Mouse (Mus musculus): ENCODE results near the gene H2-DMb1.

DNA sequence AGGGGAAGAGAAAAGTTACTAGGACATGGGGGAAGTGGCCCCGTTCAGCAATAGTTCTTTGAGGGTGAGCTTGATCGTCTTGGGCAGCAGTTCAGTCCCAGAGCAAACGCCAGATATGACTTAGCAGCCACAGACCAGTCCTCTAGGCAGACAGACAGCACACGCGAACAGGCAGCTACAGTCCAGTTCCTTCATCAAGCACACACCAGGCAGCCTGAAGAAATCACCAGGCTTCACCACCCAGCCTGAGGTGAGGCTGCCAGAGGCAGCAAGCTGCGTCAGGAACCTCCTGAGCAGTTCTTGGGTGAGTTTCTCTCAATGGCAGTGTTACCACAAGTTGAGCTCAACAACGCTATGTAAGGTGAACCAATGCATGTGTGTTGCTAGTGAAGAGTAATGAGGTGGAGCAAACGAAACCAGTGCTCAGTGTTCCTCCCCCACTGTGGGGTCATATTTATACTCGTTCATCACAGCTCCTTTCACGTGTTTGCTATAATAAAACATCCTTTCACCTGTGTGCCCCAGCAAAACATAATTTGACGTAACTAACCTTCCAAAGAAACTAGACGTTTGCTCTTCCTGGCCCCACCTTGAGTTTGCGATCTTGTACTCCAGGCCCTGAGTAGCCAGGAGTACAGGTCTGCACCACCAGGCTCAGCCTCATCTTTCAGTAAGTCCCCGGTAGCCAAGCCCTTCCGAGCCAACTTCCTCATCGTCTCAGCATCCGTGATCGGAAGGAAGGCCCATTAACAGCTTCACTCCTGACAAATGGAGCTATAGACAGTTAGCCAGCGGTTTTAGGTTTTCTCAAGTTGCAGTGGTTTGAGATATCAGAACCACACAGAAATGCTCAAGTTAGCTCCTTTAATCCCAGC, 22.6 kb upstream of the H2-DMb1 start:
- TF ChIP-seq MAX (IDR thresholded peaks at IDR 0.05): no peak
- TF ChIP-seq CTCF (IDR thresholded peaks at IDR 0.05; ENCODE audit: control insufficient read depth, insufficient read depth, insufficient read length): no peak
- TF ChIP-seq MYOG (IDR thresholded peaks at IDR 0.05; ENCODE audit: control insufficient read depth, extremely low read depth, insufficient read length): no peak
- no peak for TF ChIP-seq USF1 (IDR thresholded peaks at IDR 0.05; ENCODE audit: low read depth)
- no peak for TF ChIP-seq MYOD1 (IDR thresholded peaks at IDR 0.05; ENCODE audit: control insufficient read depth, insufficient read length, low read depth)
- TF ChIP-seq CEBPB (IDR thresholded peaks at IDR 0.05; ENCODE audit: low read depth): no peak

Measured in C2C12 (cell line).